Comparison of ENCODE assay signal across 23 mouse cellular contexts in genomic region chr13:112540616-112541015, GRCm38 (mm10). TPM values are rescaled to one million over a fixed set of nuclear protein-coding genes. Genes with fewer than 3 reads are reported as not detected.
"Had no signal": no experiment of that assay in that cellular context is flagged by ENCODE, and none has a peak within 500 bp of the region (broad histone marks: within the 10 kb centered on the region; RNA-seq: fewer than 3 reads in every experiment).

No protein-coding gene starts in this region.

- H3K9me3 ChIP-seq: liver, embryonic 15.5 days; megakaryocyte, embryonic 14.5 days; midbrain, embryonic 10.5 days; midbrain, embryonic 13.5 days; neural tube, embryonic 13.5 days; stomach, embryonic 15.5 days had no signal

- H3K4me2 ChIP-seq: lung, embryonic 14.5 days; midbrain, embryonic 13.5 days; neural tube, embryonic 13.5 days; stomach, embryonic 15.5 days had no signal

- H3K4me1 ChIP-seq: megakaryocyte, embryonic 14.5 days; neural tube, embryonic 13.5 days; stomach, embryonic 15.5 days had no signal

- H3K9ac ChIP-seq: liver, embryonic 15.5 days; lung, embryonic 14.5 days; midbrain, embryonic 13.5 days; neural tube, embryonic 13.5 days; stomach, embryonic 15.5 days had no signal

- H3K36me3 ChIP-seq: liver, embryonic 15.5 days; midbrain, embryonic 10.5 days; midbrain, embryonic 13.5 days; neural tube, embryonic 13.5 days; stomach, embryonic 15.5 days had no signal

- H3K4me3 ChIP-seq: layer of hippocampus, adult 2 months; liver, embryonic 15.5 days; midbrain, embryonic 10.5 days; midbrain, embryonic 13.5 days; myocyte; neural tube, embryonic 13.5 days; stomach, embryonic 15.5 days had no signal

- H3K27ac ChIP-seq: kidney, postnatal 0 days; layer of hippocampus, adult 2 months; liver, embryonic 15.5 days; macrophage; midbrain, embryonic 10.5 days; midbrain, embryonic 13.5 days; neural tube, embryonic 13.5 days; stomach, embryonic 15.5 days had no signal

- ATAC-seq: intestine, postnatal 0 days; lung, postnatal 0 days; midbrain, embryonic 13.5 days; midbrain, embryonic 16.5 days had no signal

- DNase-seq: kidney, adult 2 months; kidney, postnatal 25 days; layer of hippocampus, adult 9-11 months; retina, postnatal 1 day; right cerebral cortex, postnatal 25 days; spleen, adult 18-20 months; thymus, postnatal 25 days had no signal

- H3K27me3 ChIP-seq: liver, embryonic 15.5 days; midbrain, embryonic 13.5 days; neural tube, embryonic 13.5 days; stomach, embryonic 15.5 days had no signal

RNA-seq across cellular contexts. Expression of gene Il31ra, which starts 53.5 kb away (rescaled TPM):
- polyA plus RNA-seq: large intestine, adult 2 months; limb, embryonic 11.5 days; lung, embryonic 14.5 days; lung, postnatal 0 days; macrophage; midbrain, embryonic 10.5 days; midbrain, embryonic 13.5 days; myocyte had no signal
